Mouse (Mus musculus) myocyte (in vitro differentiated cells): ENCODE measurements around the gene Crat. TPM values are rescaled to one million over a fixed set of nuclear protein-coding genes. Genes with fewer than 3 reads are reported as not detected.

ENCODE experiments used
- H3K27me3 ChIP-seq: one replicate; pipeline ENCODE4 v1.6.1; 2011; ENCODE audit not compliant: control insufficient read depth, insufficient read depth, insufficient read length
- H3K36me3 ChIP-seq: one replicate; pipeline ENCODE4 v1.6.1; 2011; ENCODE audit not compliant: control insufficient read depth, insufficient read depth
- H3K4me2 ChIP-seq: one replicate; pipeline ENCODE4 v1.6.1; 2011; ENCODE audit warnings: low read depth, control low read depth
- H3K4me3 ChIP-seq: one replicate; pipeline ENCODE4 v1.5.1; 2011; ENCODE audit warnings: mild to moderate bottlenecking, control low read depth, moderate library complexity
- H3K79me2 ChIP-seq: one replicate; pipeline ENCODE4 v1.6.1; 2011; ENCODE audit not compliant: control insufficient read depth, insufficient read depth
- H3ac ChIP-seq: one replicate; pipeline ENCODE4 v1.6.1; 2011; ENCODE audit not compliant: control insufficient read depth, insufficient read length
- CEBPB ChIP-seq: IDR thresholded peaks from 2 replicates; pipeline ENCODE4 v1.6.1; 2011; ENCODE audit warnings: mild to moderate bottlenecking, moderate library complexity; ENCODE audit not compliant: poor library complexity, insufficient read depth, severe bottlenecking
- E2F4 ChIP-seq: IDR thresholded peaks from one replicate; pipeline ENCODE4 v1.6.1; 2011; ENCODE audit warnings: mild to moderate bottlenecking, control low read depth, moderate library complexity; ENCODE audit not compliant: insufficient read depth
- MAX ChIP-seq: IDR thresholded peaks from one replicate; pipeline ENCODE4 v1.6.1; 2011; ENCODE audit warnings: low read depth, mild to moderate bottlenecking, control low read depth
- MYOD1 ChIP-seq, 3 experiments: IDR thresholded peaks; one replicate each; pipeline ENCODE4 v1.6.1; 2011; ENCODE audit warnings: control low read depth in 2 of 3, low read depth in 2 of 3, mild to moderate bottlenecking in 2 of 3, moderate library complexity in 1 of 3; ENCODE audit not compliant: insufficient read length in 2 of 3, control insufficient read depth in 1 of 3
- MYOG ChIP-seq, 3 experiments: IDR thresholded peaks; one replicate each; pipeline ENCODE4 v1.6.1; 2011; ENCODE audit warnings: control low read depth in 2 of 3, low read depth in 2 of 3, mild to moderate bottlenecking in 2 of 3; ENCODE audit not compliant: insufficient read length in 2 of 3, control insufficient read depth in 1 of 3, insufficient read depth in 1 of 3
- POLR2A ChIP-seq: IDR thresholded peaks from one replicate; pipeline ENCODE4 v1.6.1; 2011; ENCODE audit warnings: low read depth, mild to moderate bottlenecking, control low read depth, moderate library complexity; ENCODE audit not compliant: insufficient read length
- POLR2AphosphoS2 ChIP-seq: IDR thresholded peaks from one replicate; pipeline ENCODE4 v1.6.1; 2011; ENCODE audit warnings: low read depth, control low read depth; ENCODE audit not compliant: insufficient read length
- REST ChIP-seq: IDR thresholded peaks from one replicate; pipeline ENCODE4 v1.6.1; 2011; ENCODE audit warnings: mild to moderate bottlenecking, control low read depth, moderate library complexity; ENCODE audit not compliant: insufficient read depth, insufficient read length
- SRF ChIP-seq: IDR thresholded peaks from one replicate; pipeline ENCODE4 v1.6.1; 2011; ENCODE audit warnings: low read depth; ENCODE audit not compliant: control insufficient read depth, insufficient read length
- TCF12 ChIP-seq: IDR thresholded peaks from one replicate; pipeline ENCODE4 v1.6.1; 2011; ENCODE audit warnings: mild to moderate bottlenecking, control low read depth; ENCODE audit not compliant: poor library complexity, insufficient read depth, severe bottlenecking
- TCF3 ChIP-seq: IDR thresholded peaks from one replicate; pipeline ENCODE4 v1.6.1; 2011; ENCODE audit warnings: low read depth, control low read depth; ENCODE audit not compliant: insufficient read length
- USF1 ChIP-seq: IDR thresholded peaks from one replicate; pipeline ENCODE4 v1.6.1; 2011; ENCODE audit warnings: low read depth, mild to moderate bottlenecking, control low read depth, moderate library complexity
- polyA plus RNA-seq: library from polyadenylated mRNA; unstranded; fragments of >200 nt; fragmentation: generic; extraction: Trizol; gene quantifications from one replicate; pipeline ENCODE4 v1.2.1, GENCODE M21; 2012; ENCODE audit warnings: missing spikeins

Gene Crat
- polyA plus RNA-seq, 1 experiment, result 42.2 TPM

GRCm38 (mm10) chr2:30458349-30458748 is 42.7 kb upstream of the Crat start:
- no peaks in the 10 kb centered on the region for H3K79me2 ChIP-seq
- H3ac ChIP-seq, result no peak overlapping the region
- H3K36me3 ChIP-seq, result no peaks in the 10 kb centered on the region
- no peaks in the 10 kb centered on the region for H3K27me3 ChIP-seq
- TF ChIP-seq TCF12 (no peak), USF1 (no peak), CEBPB (no peak)
- no peak overlapping the region for H3K4me3 ChIP-seq
- H3K4me2 ChIP-seq, result no peak overlapping the region

DNA sequence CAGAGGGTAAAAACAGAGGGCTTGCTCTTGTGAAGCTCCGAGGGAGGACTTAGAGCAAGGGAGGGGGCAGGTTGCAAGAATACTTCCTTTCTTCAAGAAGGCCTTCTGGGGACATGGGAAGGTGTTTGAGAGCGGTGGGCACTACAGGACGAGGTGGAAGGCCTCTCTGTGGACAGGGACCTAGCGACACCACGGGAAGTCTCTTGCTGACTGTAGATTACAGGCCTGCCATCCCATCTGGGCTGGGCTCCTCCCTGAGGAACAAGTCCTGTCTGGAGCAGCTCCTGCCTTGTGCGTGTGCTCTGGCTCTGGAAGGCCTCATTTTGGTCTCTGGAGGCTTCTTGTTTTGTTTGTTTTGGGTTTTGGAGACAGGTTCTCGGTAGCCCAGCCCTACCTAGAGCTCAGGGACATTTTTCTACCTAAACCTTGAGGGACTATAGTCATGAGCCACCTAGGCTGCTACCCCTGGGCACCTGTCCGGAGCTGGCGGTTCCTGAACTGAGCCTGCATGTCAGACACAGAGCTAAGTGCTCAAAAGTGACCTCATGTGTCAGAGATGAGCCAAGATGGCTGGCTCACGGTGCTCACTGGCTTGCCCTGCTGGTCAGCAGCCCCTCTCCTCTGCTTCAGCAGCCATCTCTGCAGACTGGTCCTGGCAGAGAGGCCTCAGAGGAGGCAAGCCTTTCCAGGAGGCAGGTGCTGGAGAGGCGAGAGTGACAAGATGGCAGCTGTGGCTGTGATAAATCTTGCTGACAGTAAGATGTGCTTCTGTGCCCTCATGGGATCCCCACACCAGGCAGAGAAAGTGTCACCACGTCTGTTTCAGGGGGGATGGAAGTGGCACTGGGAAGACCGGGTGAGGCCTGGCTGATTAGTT is 40.7 kb upstream of the Crat start:
- H3K36me3 ChIP-seq, result no peaks in the 10 kb centered on the region
- TF ChIP-seq MYOD1 (IDR thresholded peaks at IDR 0.05; ENCODE audit: control insufficient read depth in 1 of 3, insufficient read length in 2 of 3, low read depth in 2 of 3) (peak in 2 of 3 experiments; percentile 41 to 86), MAX (no peak), POLR2AphosphoS2 (no peak), MYOG (IDR thresholded peaks at IDR 0.05; ENCODE audit: control insufficient read depth in 1 of 3, insufficient read depth in 1 of 3, insufficient read length in 2 of 3, low read depth in 2 of 3) (peak in 1 of 3 experiments; percentile 37)
- no peaks in the 10 kb centered on the region for H3K79me2 ChIP-seq
- H3K4me2 ChIP-seq, result no peak overlapping the region
- no peak overlapping the region for H3K4me3 ChIP-seq
- H3ac ChIP-seq, result no peak overlapping the region
- no peaks in the 10 kb centered on the region for H3K27me3 ChIP-seq

DNA sequence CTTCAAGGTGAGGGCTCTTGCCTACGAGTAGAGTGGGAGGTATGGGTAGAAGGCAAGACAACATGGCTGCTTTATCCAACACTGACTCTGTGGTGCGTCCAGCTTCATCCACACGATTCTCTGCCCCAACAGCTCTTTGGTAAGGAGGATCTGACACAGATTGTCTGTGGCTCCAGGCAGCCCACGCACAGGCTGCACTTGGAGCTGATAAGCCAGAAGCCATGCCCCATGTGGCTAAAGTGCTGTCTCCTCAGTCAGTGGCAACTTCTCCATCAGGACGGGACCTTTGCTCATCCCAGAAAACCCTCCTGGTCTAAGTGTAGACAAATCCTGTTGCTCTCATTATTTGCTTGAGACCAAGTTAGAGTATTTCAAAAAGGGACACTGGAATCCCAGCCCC is 39.0 kb upstream of the Crat start:
- Histone ChIP-seq H3K36me3 (peaks cover 7% of the 10 kb centered on the region), H3K79me2 (no peaks in the 10 kb centered on the region), H3K4me2 (no peak overlapping the region), H3K4me3 (no peak overlapping the region), H3K27me3 (no peaks in the 10 kb centered on the region), H3ac (no peak overlapping the region)
- TF ChIP-seq TCF12, result no peak
- no peak for TF ChIP-seq POLR2A
- no peak for TF ChIP-seq MYOG (IDR thresholded peaks at IDR 0.05; ENCODE audit: control insufficient read depth in 1 of 3, insufficient read depth in 1 of 3, insufficient read length in 2 of 3, low read depth in 2 of 3)
- peak; percentile 26 for TF ChIP-seq POLR2AphosphoS2

DNA sequence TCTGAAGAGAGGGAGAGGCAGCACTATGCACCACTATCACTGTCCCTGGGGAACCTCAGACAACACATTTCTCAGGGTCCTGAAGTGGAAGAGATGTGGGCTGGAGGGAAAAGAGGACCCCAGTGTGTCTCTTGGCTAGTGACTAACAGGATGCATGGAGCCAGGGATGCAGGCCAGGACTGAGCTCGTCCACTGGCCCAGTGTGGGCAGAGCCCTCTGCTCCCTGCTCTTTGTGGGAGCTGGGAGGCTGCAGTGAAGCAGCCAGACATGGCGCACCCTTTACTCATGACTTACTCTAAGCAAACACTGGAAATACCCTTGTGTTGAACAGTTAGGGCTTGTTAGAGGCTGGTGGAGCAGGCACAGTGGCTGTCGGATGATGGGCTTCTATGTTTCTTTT is 38.0 kb upstream of the Crat start:
- Histone ChIP-seq H3K79me2 (no peaks in the 10 kb centered on the region), H3K4me2 (no peak overlapping the region), H3K27me3 (no peaks in the 10 kb centered on the region), H3ac (no peak overlapping the region), H3K4me3 (no peak overlapping the region), H3K36me3 (peaks cover 14% of the 10 kb centered on the region)
- TF ChIP-seq MYOD1 (IDR thresholded peaks at IDR 0.05; ENCODE audit: control insufficient read depth in 1 of 3, insufficient read length in 2 of 3, low read depth in 2 of 3) (no peak), MAX (no peak), POLR2AphosphoS2 (no peak), SRF (no peak), REST (no peak), CEBPB (no peak), TCF3 (no peak), USF1 (no peak), E2F4 (no peak), MYOG (IDR thresholded peaks at IDR 0.05; ENCODE audit: control insufficient read depth in 1 of 3, insufficient read depth in 1 of 3, insufficient read length in 2 of 3, low read depth in 2 of 3) (no peak), POLR2A (no peak), TCF12 (no peak)

DNA sequence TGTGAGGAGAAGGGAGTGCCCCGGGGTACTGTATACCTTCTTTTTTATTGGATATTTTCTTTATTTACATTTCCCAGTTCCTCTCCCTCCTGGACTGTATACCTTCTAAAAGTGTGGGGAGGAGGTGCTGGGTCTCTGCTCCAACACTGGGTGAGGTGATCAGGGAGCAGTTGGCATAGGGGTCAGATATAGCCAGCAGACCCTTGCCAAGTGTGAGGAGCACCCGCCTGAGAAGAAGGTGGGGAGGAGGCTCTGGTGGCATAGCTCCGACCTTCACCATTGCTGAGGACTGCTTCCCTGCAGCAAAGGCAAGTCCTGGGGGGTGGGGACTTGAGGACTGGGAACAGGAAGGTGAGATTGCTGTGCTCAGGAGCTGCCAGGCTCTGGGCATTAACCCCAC is 35.9 kb upstream of the Crat start:
- Histone ChIP-seq H3K4me3 (no peak overlapping the region), H3K4me2 (no peak overlapping the region), H3K79me2 (peaks cover 6% of the 10 kb centered on the region), H3K27me3 (no peaks in the 10 kb centered on the region), H3ac (no peak overlapping the region), H3K36me3 (peaks cover 18% of the 10 kb centered on the region)
- TF ChIP-seq POLR2AphosphoS2 (no peak), TCF3 (no peak), MYOD1 (IDR thresholded peaks at IDR 0.05; ENCODE audit: control insufficient read depth in 1 of 3, insufficient read length in 2 of 3, low read depth in 2 of 3) (no peak), MYOG (IDR thresholded peaks at IDR 0.05; ENCODE audit: control insufficient read depth in 1 of 3, insufficient read depth in 1 of 3, insufficient read length in 2 of 3, low read depth in 2 of 3) (no peak), POLR2A (no peak), TCF12 (no peak), REST (no peak), CEBPB (no peak), E2F4 (no peak), SRF (no peak), MAX (no peak), USF1 (no peak)
